Mouse (Mus musculus) thymus, adult 2 months (tissue): ENCODE results near the gene Syce3. TPM values are rescaled to one million over a fixed set of nuclear protein-coding genes. Genes with fewer than 3 reads are reported as not detected.
A peak's percentile ranks its signal among the peaks of the same experiment; 100 is the strongest.

Source experiments
- DNase-seq: peaks from one replicate; pipeline ENCODE4 v3.0.0; 2021
- H3K27ac ChIP-seq: fragments of 200-500 bp; 2 replicates; pipeline ENCODE4 v1.5.1; 2012; ENCODE audit warnings: low read length, control low read depth; ENCODE audit not compliant: control insufficient read depth, insufficient read depth
- H3K27me3 ChIP-seq: fragments of 200-500 bp; 2 replicates; pipeline ENCODE4 v1.6.1; 2012; ENCODE audit warnings: mild to moderate bottlenecking, low read length, moderate library complexity, mixed read lengths; ENCODE audit not compliant: control insufficient read depth, insufficient read depth
- H3K36me3 ChIP-seq: fragments of 200-500 bp; 2 replicates; pipeline ENCODE4 v1.6.1; 2012; ENCODE audit warnings: mild to moderate bottlenecking, low read length, moderate library complexity; ENCODE audit not compliant: control insufficient read depth, insufficient read depth
- H3K4me1 ChIP-seq: fragments of 200-500 bp; replicated peaks from 2 replicates; pipeline ENCODE4 v1.6.1; 2012; ENCODE audit warnings: low read length; ENCODE audit not compliant: control insufficient read depth, insufficient read depth
- H3K4me3 ChIP-seq: fragments of 200-500 bp; 2 replicates; pipeline ENCODE4 v1.5.1; 2012; ENCODE audit warnings: mild to moderate bottlenecking, low read length, control low read depth, moderate library complexity; ENCODE audit not compliant: control insufficient read depth, insufficient read depth
- CTCF ChIP-seq: fragments of 200-500 bp; IDR thresholded peaks from 2 replicates; pipeline ENCODE4 v1.5.1; 2012; ENCODE audit warnings: mild to moderate bottlenecking, control low read depth, low read length, moderate library complexity, borderline replicate concordance; ENCODE audit not compliant: control insufficient read depth, poor library complexity, insufficient read depth; ENCODE audit errors: extremely low read depth
- POLR2A ChIP-seq: fragments of 200-500 bp; IDR thresholded peaks from 2 replicates; pipeline ENCODE4 v1.6.1; 2012; ENCODE audit warnings: mild to moderate bottlenecking, low read length, control low read depth, moderate library complexity; ENCODE audit not compliant: control insufficient read depth, poor library complexity, insufficient read depth; ENCODE audit errors: extremely low read depth
- WGBS: fragments of 180-500 bp; shearing (Covaris S2); methylation state at CpG from one replicate; pipeline ENCODE4 v1.1.7; 2018; 5-methylcytosine and 5-hydroxymethylcytosine counted together
- polyA plus RNA-seq: library from polyadenylated mRNA; depleted of rRNA; stranded (reverse); fragments of >200 nt; gene quantifications from 2 replicates; pipeline ENCODE4 v1.2.3, GENCODE M21; 2012

The Syce3 gene
- polyA plus RNA-seq, 1 experiment = not detected

- TF ChIP-seq POLR2A (no peak), CTCF (no peak)
- Histone ChIP-seq H3K36me3 (peaks cover 5% of the 10 kb centered on the region; the same call in 1 of the 2 replicates), H3K4me3 (no peak overlapping the region), H3K27ac (no peak overlapping the region), H3K27me3 (no peaks in the 10 kb centered on the region), H3K4me1 (peaks cover 32% of the 10 kb centered on the region)
- WGBS = 96% methylated on average over 7 of the region's 7 CpGs
- no peak for DNase-seq
Observed at GRCm38 (mm10) chr15:89376040-89376439, 34.3 kb downstream of the Syce3 start.

GRCm38 (mm10) chr15:89374801-89375534, 35.3 kb downstream of the Syce3 start:
- Histone ChIP-seq H3K4me1 (peaks cover 32% of the 10 kb centered on the region), H3K27ac (no peak overlapping the region), H3K36me3 (peaks cover 15% of the 10 kb centered on the region), H3K4me3 (no peak overlapping the region), H3K27me3 (no peaks in the 10 kb centered on the region)
- no peak for DNase-seq
- 96% methylated on average over 17 of the region's 17 CpGs for WGBS
- no peak for TF ChIP-seq POLR2A
- TF ChIP-seq CTCF = no peak

GRCm38 (mm10) chr15:89374340-89374739, 36.0 kb downstream of the Syce3 start:
- no peaks in the 10 kb centered on the region for H3K27me3 ChIP-seq
- no peak for TF ChIP-seq CTCF
- no peak for TF ChIP-seq POLR2A
- H3K27ac ChIP-seq = no peak overlapping the region
- H3K4me3 ChIP-seq = peak overlapping the region; percentile 87
- 71% methylated on average over 9 of the region's 9 CpGs for WGBS
- peaks cover 21% of the 10 kb centered on the region for H3K36me3 ChIP-seq
- H3K4me1 ChIP-seq = peaks cover 29% of the 10 kb centered on the region
- no peak for DNase-seq

GRCm38 (mm10) chr15:89373762-89374248, 36.5 kb downstream of the Syce3 start, which contains the start of gene Sco2:
Gene Sco2, minus strand, starts transcription at chr15:89373846.
- under 1% methylated on average over 42 of the region's 42 CpGs for WGBS
- peaks cover 26% of the 10 kb centered on the region for H3K36me3 ChIP-seq
- H3K27ac ChIP-seq = peak within 1 kb of the TSS; percentile 55
- peak within 1 kb of the TSS; percentile 87 for H3K4me3 ChIP-seq
- peaks cover 25% of the 10 kb centered on the region for H3K4me1 ChIP-seq
- peak; percentile 92 for DNase-seq
- no peak for TF ChIP-seq POLR2A
- peak; percentile 96 for TF ChIP-seq CTCF
- H3K27me3 ChIP-seq = no peaks in the 10 kb centered on the region

GRCm38 (mm10) chr15:89373027-89373761, 37.1 kb downstream of the Syce3 start:
- TF ChIP-seq CTCF (peak; percentile 81; the same call in 1 of the 2 replicates), POLR2A (no peak)
- DNase-seq = peak; percentile 88
- H3K4me3 ChIP-seq = peak overlapping the region; percentile 87
- peaks cover 33% of the 10 kb centered on the region for H3K36me3 ChIP-seq
- peak overlapping the region; percentile 55 for H3K27ac ChIP-seq
- peaks cover 18% of the 10 kb centered on the region for H3K4me1 ChIP-seq
- 1% methylated on average over 35 of the region's 35 CpGs for WGBS
- H3K27me3 ChIP-seq = no peaks in the 10 kb centered on the region

- peaks cover 13% of the 10 kb centered on the region for H3K4me1 ChIP-seq
- TF ChIP-seq CTCF (no peak), POLR2A (no peak)
- no peak overlapping the region for H3K4me3 ChIP-seq
- no peak overlapping the region for H3K27ac ChIP-seq
- WGBS = 95% methylated on average over 7 of the region's 7 CpGs
- no peak for DNase-seq
- H3K27me3 ChIP-seq = no peaks in the 10 kb centered on the region
- peaks cover 39% of the 10 kb centered on the region for H3K36me3 ChIP-seq
Observed at GRCm38 (mm10) chr15:89372536-89372935, 37.8 kb downstream of the Syce3 start.
